Mouse (Mus musculus): ENCODE data around the gene Rpl38. TPM values are rescaled to one million over a fixed set of nuclear protein-coding genes. Genes with fewer than 3 reads are reported as not detected.
A peak's percentile ranks its signal among the peaks of the same experiment; 100 is the strongest.
"Not testable (repeated sequence)": the region's sequence is repeated elsewhere in the genome, so short reads cannot be mapped to it uniquely, and the experiment has no call there.

Rpl38 gene
- polyA plus RNA-seq, 1 experiment from 2014 or later: 1,061 TPM

- no peaks in the 10 kb centered on the region for H3K4me1 ChIP-seq (ENCODE audit: control insufficient read depth, insufficient read depth, low read length)
- no peaks in the 10 kb centered on the region for H3K9me3 ChIP-seq (ENCODE audit: control insufficient read depth, low read length)
- no peak overlapping the region for H3K4me2 ChIP-seq (replicated peaks; ENCODE audit: low read depth, low read length)
- ATAC-seq (ENCODE audit: low FRiP score, low TSS enrichment): no peak
- peaks cover 3% of the 10 kb centered on the region; the same call in 1 of the 2 replicates for H3K27me3 ChIP-seq (ENCODE audit: control insufficient read depth, insufficient read depth, low read length)
- no peak overlapping the region for H3K9ac ChIP-seq (ENCODE audit: low read depth, low read length)
- no peak overlapping the region for H3K27ac ChIP-seq (ENCODE audit: low read depth, low read length)
- WGBS: 56% methylated on average over 7 of the region's 7 CpGs
- H3K4me3 ChIP-seq (ENCODE audit: low read length): no peak overlapping the region
- H3K36me3 ChIP-seq (ENCODE audit: control insufficient read depth, insufficient read depth, low read length): no peaks in the 10 kb centered on the region
Observed at GRCm38 (mm10) chr11:114664164-114664563, 4.2 kb upstream of the Rpl38 start.

GRCm38 (mm10) chr11:114665463-114665862, 2.9 kb upstream of the Rpl38 start:
- Histone ChIP-seq H3K4me3 (ENCODE audit: low read length) (no peak overlapping the region), H3K9ac (ENCODE audit: low read depth, low read length) (no peak overlapping the region), H3K27me3 (ENCODE audit: control insufficient read depth, insufficient read depth, low read length) (peaks cover 3% of the 10 kb centered on the region; the same call in 1 of the 2 replicates), H3K4me2 (replicated peaks; ENCODE audit: low read depth, low read length) (no peak overlapping the region), H3K27ac (ENCODE audit: low read depth, low read length) (no peak overlapping the region), H3K36me3 (ENCODE audit: control insufficient read depth, insufficient read depth, low read length) (peaks cover 4% of the 10 kb centered on the region; the same call in 1 of the 2 replicates), H3K4me1 (ENCODE audit: control insufficient read depth, insufficient read depth, low read length) (peaks cover 10% of the 10 kb centered on the region; the same call in 1 of the 2 replicates), H3K9me3 (ENCODE audit: control insufficient read depth, low read length) (no peaks in the 10 kb centered on the region)
- ATAC-seq (ENCODE audit: low FRiP score, low TSS enrichment): no peak
- WGBS: 64% methylated on average over 2 of the region's 2 CpGs

GRCm38 (mm10) chr11:114666786-114667185, 1.5 kb upstream of the Rpl38 start:
- no peak overlapping the region for H3K9ac ChIP-seq (ENCODE audit: low read depth, low read length)
- 8% methylated on average over 10 of the region's 13 CpGs for WGBS
- peaks cover 3% of the 10 kb centered on the region; the same call in 1 of the 2 replicates for H3K27me3 ChIP-seq (ENCODE audit: control insufficient read depth, insufficient read depth, low read length)
- no peak overlapping the region for H3K4me2 ChIP-seq (replicated peaks; ENCODE audit: low read depth, low read length)
- no peak overlapping the region for H3K27ac ChIP-seq (ENCODE audit: low read depth, low read length)
- H3K4me3 ChIP-seq (ENCODE audit: low read length): no peak overlapping the region
- peaks cover 10% of the 10 kb centered on the region; the same call in 1 of the 2 replicates for H3K4me1 ChIP-seq (ENCODE audit: control insufficient read depth, insufficient read depth, low read length)
- peaks cover 18% of the 10 kb centered on the region for H3K36me3 ChIP-seq (ENCODE audit: control insufficient read depth, insufficient read depth, low read length)
- ATAC-seq (ENCODE audit: low FRiP score, low TSS enrichment): no peak
- no peaks in the 10 kb centered on the region for H3K9me3 ChIP-seq (ENCODE audit: control insufficient read depth, low read length)

- Histone ChIP-seq H3K9ac (ENCODE audit: low read depth, low read length) (no peak overlapping the region), H3K9me3 (ENCODE audit: control insufficient read depth, low read length) (no peaks in the 10 kb centered on the region), H3K27me3 (ENCODE audit: control insufficient read depth, insufficient read depth, low read length) (peaks cover 3% of the 10 kb centered on the region; the same call in 1 of the 2 replicates), H3K4me2 (replicated peaks; ENCODE audit: low read depth, low read length) (no peak overlapping the region), H3K4me1 (ENCODE audit: control insufficient read depth, insufficient read depth, low read length) (peaks cover 10% of the 10 kb centered on the region; the same call in 1 of the 2 replicates), H3K36me3 (ENCODE audit: control insufficient read depth, insufficient read depth, low read length) (peaks cover 24% of the 10 kb centered on the region), H3K4me3 (ENCODE audit: low read length) (no peak overlapping the region), H3K27ac (ENCODE audit: low read depth, low read length) (no peak overlapping the region)
- WGBS: 50% methylated on average over 16 of the region's 18 CpGs
- no peak for ATAC-seq (ENCODE audit: low FRiP score, low TSS enrichment)
Observed at GRCm38 (mm10) chr11:114667236-114667931, 940 bp upstream of the Rpl38 start.

- H3K27me3 ChIP-seq (ENCODE audit: control insufficient read depth, insufficient read depth, low read length); H3K9me3 ChIP-seq (ENCODE audit: control insufficient read depth, low read length); ATAC-seq (ENCODE audit: low FRiP score, low TSS enrichment); H3K4me3 ChIP-seq (ENCODE audit: low read length); H3K4me2 ChIP-seq (replicated peaks; ENCODE audit: low read depth, low read length); H3K9ac ChIP-seq (ENCODE audit: low read depth, low read length); H3K27ac ChIP-seq (ENCODE audit: low read depth, low read length): not testable (repeated sequence)
- H3K36me3 ChIP-seq (ENCODE audit: control insufficient read depth, insufficient read depth, low read length): peaks cover 29% of the 10 kb centered on the region
- WGBS: 28% methylated on average over 11 of the region's 11 CpGs
- peaks cover 10% of the 10 kb centered on the region; the same call in 1 of the 2 replicates for H3K4me1 ChIP-seq (ENCODE audit: control insufficient read depth, insufficient read depth, low read length)
Observed at GRCm38 (mm10) chr11:114667932-114668285, 415 bp upstream of the Rpl38 start.

GRCm38 (mm10) chr11:114668741-114669623, 658 bp downstream of the Rpl38 start:
- Histone ChIP-seq H3K9me3 (ENCODE audit: control insufficient read depth, low read length) (no peaks in the 10 kb centered on the region), H3K36me3 (ENCODE audit: control insufficient read depth, insufficient read depth, low read length) (peaks cover 39% of the 10 kb centered on the region), H3K4me3 (ENCODE audit: low read length) (peak overlapping the region; percentile 89), H3K9ac (ENCODE audit: low read depth, low read length) (peak overlapping the region; percentile 98), H3K27me3 (ENCODE audit: control insufficient read depth, insufficient read depth, low read length) (peaks cover 3% of the 10 kb centered on the region; the same call in 1 of the 2 replicates), H3K4me1 (ENCODE audit: control insufficient read depth, insufficient read depth, low read length) (peaks cover 10% of the 10 kb centered on the region; the same call in 1 of the 2 replicates), H3K27ac (ENCODE audit: low read depth, low read length) (peak overlapping the region; percentile 82), H3K4me2 (replicated peaks; ENCODE audit: low read depth, low read length) (peak overlapping the region; percentile 66)
- WGBS: under 1% methylated on average over 60 of the region's 60 CpGs
- ATAC-seq (ENCODE audit: low FRiP score, low TSS enrichment): peak; percentile 75

GRCm38 (mm10) chr11:114669651-114670168, 1.4 kb downstream of the Rpl38 start:
- Histone ChIP-seq H3K27me3 (ENCODE audit: control insufficient read depth, insufficient read depth, low read length) (peaks cover 3% of the 10 kb centered on the region; the same call in 1 of the 2 replicates), H3K27ac (ENCODE audit: low read depth, low read length) (peak overlapping the region; percentile 82; the same call in 1 of the 2 replicates), H3K9ac (ENCODE audit: low read depth, low read length) (peak overlapping the region; percentile 98), H3K9me3 (ENCODE audit: control insufficient read depth, low read length) (no peaks in the 10 kb centered on the region), H3K4me2 (replicated peaks; ENCODE audit: low read depth, low read length) (peak overlapping the region; percentile 66), H3K4me3 (ENCODE audit: low read length) (peak overlapping the region; percentile 89), H3K36me3 (ENCODE audit: control insufficient read depth, insufficient read depth, low read length) (peaks cover 41% of the 10 kb centered on the region), H3K4me1 (ENCODE audit: control insufficient read depth, insufficient read depth, low read length) (peaks cover 10% of the 10 kb centered on the region; the same call in 1 of the 2 replicates)
- 17% methylated on average over 12 of the region's 12 CpGs for WGBS
- no peak for ATAC-seq (ENCODE audit: low FRiP score, low TSS enrichment)

- 91% methylated on average over 5 of the region's 5 CpGs for WGBS
- no peak overlapping the region; the same call in 1 of the 2 replicates for H3K9ac ChIP-seq (ENCODE audit: low read depth, low read length)
- H3K9me3 ChIP-seq (ENCODE audit: control insufficient read depth, low read length): no peaks in the 10 kb centered on the region
- H3K36me3 ChIP-seq (ENCODE audit: control insufficient read depth, insufficient read depth, low read length): peaks cover 41% of the 10 kb centered on the region
- no peak overlapping the region for H3K4me3 ChIP-seq (ENCODE audit: low read length)
- no peak overlapping the region for H3K27ac ChIP-seq (ENCODE audit: low read depth, low read length)
- peaks cover 3% of the 10 kb centered on the region; the same call in 1 of the 2 replicates for H3K27me3 ChIP-seq (ENCODE audit: control insufficient read depth, insufficient read depth, low read length)
- no peak for ATAC-seq (ENCODE audit: low FRiP score, low TSS enrichment)
- peaks cover 15% of the 10 kb centered on the region; the same call in 1 of the 2 replicates for H3K4me1 ChIP-seq (ENCODE audit: control insufficient read depth, insufficient read depth, low read length)
- H3K4me2 ChIP-seq (replicated peaks; ENCODE audit: low read depth, low read length): no peak overlapping the region
Observed at GRCm38 (mm10) chr11:114671147-114671546, 2.8 kb downstream of the Rpl38 start.

All from kidney, embryonic 14.5 days (tissue).